Mouse (Mus musculus) kidney, adult 2 months (tissue): Measurements from ENCODE around the gene Gm11733. TPM values are rescaled to one million over a fixed set of nuclear protein-coding genes. Genes with fewer than 3 reads are reported as not detected.

ENCODE experiments used
- DNase-seq: peaks from one replicate; pipeline ENCODE4 v3.0.0; 2021
- H3K27ac ChIP-seq: fragments of 200-500 bp; 2 replicates; pipeline ENCODE4 v1.5.1; 2012; ENCODE audit warnings: low read depth, low read length, control low read depth, inconsistent platforms; ENCODE audit not compliant: insufficient read depth
- H3K27me3 ChIP-seq: fragments of 200-500 bp; replicated peaks from 2 replicates; pipeline ENCODE4 v1.6.1; 2012; ENCODE audit warnings: mild to moderate bottlenecking, moderate library complexity, low read length, inconsistent platforms; ENCODE audit not compliant: control insufficient read depth, insufficient read depth
- H3K36me3 ChIP-seq: fragments of 200-500 bp; 2 replicates; pipeline ENCODE4 v1.6.1; 2012; ENCODE audit warnings: mild to moderate bottlenecking, moderate library complexity, low read length, inconsistent platforms; ENCODE audit not compliant: control insufficient read depth, insufficient read depth
- H3K4me1 ChIP-seq: fragments of 200-500 bp; 2 replicates; pipeline ENCODE4 v1.6.1; 2011; ENCODE audit warnings: low read length; ENCODE audit not compliant: control insufficient read depth, insufficient read depth
- H3K4me3 ChIP-seq: fragments of 200-500 bp; 2 replicates; pipeline ENCODE4 v1.5.1; 2011; ENCODE audit warnings: mild to moderate bottlenecking, low read depth, low read length, control low read depth; ENCODE audit not compliant: insufficient read depth
- CTCF ChIP-seq: fragments of 200-500 bp; conservative IDR thresholded peaks from 2 replicates; pipeline ENCODE4 v1.5.1; 2011; ENCODE audit warnings: low read depth, mild to moderate bottlenecking, control low read depth, low read length, moderate library complexity, mixed read lengths; ENCODE audit not compliant: insufficient read depth, insufficient read length
- POLR2A ChIP-seq: fragments of 200-500 bp; IDR thresholded peaks from one replicate; pipeline ENCODE4 v1.6.1; 2011; ENCODE audit warnings: low read depth, low read length, control low read depth
- WGBS: fragments of 180-500 bp; shearing (Covaris S2); methylation state at CpG from one replicate; pipeline ENCODE4 v1.1.7; 2018; 5-methylcytosine and 5-hydroxymethylcytosine counted together
- polyA plus RNA-seq: library from polyadenylated mRNA; depleted of rRNA; stranded (reverse); fragments of >200 nt; gene quantifications from 2 replicates; pipeline ENCODE4 v1.2.3, GENCODE M21; 2012

The Gm11733 gene
- polyA plus RNA-seq, 1 experiment, result 0.05 TPM

GRCm38 (mm10) chr11:117478271-117479006 lies 5.7 kb upstream of the Gm11733 start:
- DNase-seq, result no peak
- WGBS, result 85% methylated on average over 10 of the region's 10 CpGs

GRCm38 (mm10) chr11:117479007-117479719 lies 5.0 kb upstream of the Gm11733 start:
- no peak overlapping the region for H3K27ac ChIP-seq
- no peak for DNase-seq
- no peaks in the 10 kb centered on the region for H3K27me3 ChIP-seq
- H3K36me3 ChIP-seq, result no peaks in the 10 kb centered on the region
- H3K4me3 ChIP-seq, result no peak overlapping the region
- WGBS, result 40% methylated on average over 13 of the region's 13 CpGs
- H3K4me1 ChIP-seq, result 0 out of 2 replicates have a peak, but pooled peaks cover 5% of the 10 kb centered on the region
- TF ChIP-seq POLR2A (no peak), CTCF (no peak)

More at GRCm38 (mm10) chr11:117478271-117479006, 5.7 kb upstream of the Gm11733 start:
- H3K27ac ChIP-seq, result no peak overlapping the region
- H3K27me3 ChIP-seq, result no peaks in the 10 kb centered on the region
- TF ChIP-seq CTCF (no peak), POLR2A (no peak)
- no peaks in the 10 kb centered on the region for H3K36me3 ChIP-seq
- H3K4me3 ChIP-seq, result no peak overlapping the region
- 0 out of 2 replicates have a peak, but pooled peaks cover 5% of the 10 kb centered on the region for H3K4me1 ChIP-seq

- 60% methylated on average over 12 of the region's 12 CpGs for WGBS
- DNase-seq, result no peak
- Histone ChIP-seq H3K4me1 (0 out of 2 replicates have a peak, but pooled peaks cover 5% of the 10 kb centered on the region), H3K27ac (no peak overlapping the region), H3K4me3 (no peak overlapping the region), H3K36me3 (no peaks in the 10 kb centered on the region), H3K27me3 (no peaks in the 10 kb centered on the region)
- TF ChIP-seq POLR2A (no peak), CTCF (no peak)
Observed at GRCm38 (mm10) chr11:117479746-117480145, 4.4 kb upstream of the Gm11733 start.

- TF ChIP-seq CTCF (no peak), POLR2A (no peak)
- no peak for DNase-seq
- WGBS, result 18% methylated on average over 11 of the region's 11 CpGs
- Histone ChIP-seq H3K36me3 (no peaks in the 10 kb centered on the region), H3K4me1 (0 out of 2 replicates have a peak, but pooled peaks cover 5% of the 10 kb centered on the region), H3K27ac (no peak overlapping the region), H3K4me3 (no peak overlapping the region), H3K27me3 (no peaks in the 10 kb centered on the region)
Observed at GRCm38 (mm10) chr11:117482300-117482676, 1.9 kb upstream of the Gm11733 start.

- TF ChIP-seq CTCF (no peak), POLR2A (no peak)
- H3K27ac ChIP-seq, result no peak overlapping the region
Observed at GRCm38 (mm10) chr11:117482677-117483511, 1.3 kb upstream of the Gm11733 start.

GRCm38 (mm10) chr11:117491408-117492208 lies 7.4 kb downstream of the Gm11733 start:
- H3K36me3 ChIP-seq, result no peaks in the 10 kb centered on the region
- no peak for TF ChIP-seq CTCF
- TF ChIP-seq POLR2A, result no peak
- no peak overlapping the region for H3K4me3 ChIP-seq
- no peak overlapping the region for H3K27ac ChIP-seq
- H3K4me1 ChIP-seq, result no peaks in the 10 kb centered on the region
- WGBS, result 78% methylated on average over 17 of the region's 17 CpGs
- no peaks in the 10 kb centered on the region for H3K27me3 ChIP-seq
- DNase-seq, result no peak

More at GRCm38 (mm10) chr11:117482677-117483511, 1.3 kb upstream of the Gm11733 start:
- peak; percentile 88 for DNase-seq
- H3K27me3 ChIP-seq, result no peaks in the 10 kb centered on the region
- H3K4me3 ChIP-seq, result peak overlapping the region; percentile 26; the same call in 1 of the 2 replicates
- 0 out of 2 replicates have a peak, but pooled peaks cover 5% of the 10 kb centered on the region for H3K4me1 ChIP-seq
- H3K36me3 ChIP-seq, result no peaks in the 10 kb centered on the region
- WGBS, result 6% methylated on average over 25 of the region's 26 CpGs
